Mouse (Mus musculus) adrenal gland, postnatal 4 days (tissue): ENCODE measurements around the gene Ndufaf2. TPM values are rescaled to one million over a fixed set of nuclear protein-coding genes. Genes with fewer than 3 reads are reported as not detected.

Experiments used
- DNase-seq, 2 experiments: peaks; one replicate each; pipeline ENCODE4 v3.0.0; 2021 to 2022; ENCODE audit warnings: low spot score in 2 of 2, mixed read lengths in 2 of 2
- total RNA-seq, 2 experiments: library from RNA; stranded (reverse); gene quantifications; 2 replicates each; pipeline ENCODE4 v1.2.3; 2021

Gene Ndufaf2
- total RNA-seq, 2 experiments from 2014 or later, result 22.8 to 26.1 TPM

DNA sequence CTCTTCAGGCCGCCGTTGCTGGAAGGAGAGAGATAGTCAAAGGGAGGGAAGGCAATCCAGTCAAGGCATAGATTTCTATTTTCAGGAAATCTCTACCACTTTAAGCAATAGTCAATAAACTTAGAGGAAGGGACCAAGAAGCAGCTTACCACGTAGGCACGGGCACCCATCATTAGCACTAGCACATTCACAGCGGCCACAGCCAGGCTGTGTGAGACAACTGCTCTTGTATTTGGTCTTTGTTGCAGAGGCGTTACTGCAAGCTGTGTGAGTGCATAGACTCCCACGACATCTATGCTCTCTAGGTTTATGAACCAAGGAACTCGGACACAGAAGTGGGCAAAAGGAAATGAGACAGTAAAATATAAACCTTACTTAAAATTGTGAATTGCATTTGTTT lies 14.3 kb downstream of the Ndufaf2 start:
- DNase-seq, result no peak

DNA sequence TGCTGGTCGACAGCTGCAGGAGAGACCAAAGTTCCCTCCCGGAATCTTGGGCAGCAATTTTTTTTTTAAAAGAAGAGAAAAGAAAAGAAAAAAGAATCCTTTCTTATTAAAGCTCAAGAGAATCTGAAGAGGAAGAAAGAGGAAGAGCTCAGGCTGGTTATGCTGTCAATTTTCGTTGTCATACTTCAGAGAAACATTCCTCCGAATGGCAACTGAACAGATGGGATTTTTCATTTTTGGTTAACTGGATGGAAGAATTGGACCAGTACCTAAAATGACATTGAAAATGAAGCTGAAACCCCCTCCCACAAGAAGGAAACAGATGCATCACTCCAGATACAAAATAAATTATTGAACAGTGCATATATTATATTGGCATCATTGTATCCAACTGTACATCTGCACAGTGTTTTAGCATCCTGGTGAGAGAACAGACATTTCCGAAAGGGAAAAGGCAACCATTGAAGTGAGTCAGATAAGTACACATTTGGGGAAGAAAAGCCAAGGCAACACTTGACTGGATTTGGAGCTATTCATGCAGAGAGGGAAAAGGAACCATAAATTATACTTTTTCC lies 19.9 kb downstream of the Ndufaf2 start:
- DNase-seq, result no peak

DNA sequence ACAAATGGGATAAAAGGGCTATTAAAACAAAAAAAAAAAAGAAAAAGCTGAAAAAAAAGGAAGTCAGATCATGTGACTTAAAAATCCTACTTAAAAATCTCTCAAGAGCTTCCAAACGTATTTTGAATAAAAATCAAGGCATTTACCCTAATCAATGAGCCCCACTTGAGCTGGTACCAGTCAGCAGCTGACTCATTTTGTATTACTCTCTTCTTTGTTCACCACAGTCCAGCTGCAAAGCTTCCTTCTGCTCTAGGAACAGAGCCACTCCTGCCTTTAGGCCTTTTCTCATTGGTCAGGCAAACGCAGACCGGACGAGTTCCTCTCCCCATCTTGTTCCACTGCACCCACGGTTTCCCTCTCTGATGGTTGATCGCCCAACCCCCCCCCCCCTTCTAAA lies 22.8 kb downstream of the Ndufaf2 start:
- DNase-seq, result no peak

DNA sequence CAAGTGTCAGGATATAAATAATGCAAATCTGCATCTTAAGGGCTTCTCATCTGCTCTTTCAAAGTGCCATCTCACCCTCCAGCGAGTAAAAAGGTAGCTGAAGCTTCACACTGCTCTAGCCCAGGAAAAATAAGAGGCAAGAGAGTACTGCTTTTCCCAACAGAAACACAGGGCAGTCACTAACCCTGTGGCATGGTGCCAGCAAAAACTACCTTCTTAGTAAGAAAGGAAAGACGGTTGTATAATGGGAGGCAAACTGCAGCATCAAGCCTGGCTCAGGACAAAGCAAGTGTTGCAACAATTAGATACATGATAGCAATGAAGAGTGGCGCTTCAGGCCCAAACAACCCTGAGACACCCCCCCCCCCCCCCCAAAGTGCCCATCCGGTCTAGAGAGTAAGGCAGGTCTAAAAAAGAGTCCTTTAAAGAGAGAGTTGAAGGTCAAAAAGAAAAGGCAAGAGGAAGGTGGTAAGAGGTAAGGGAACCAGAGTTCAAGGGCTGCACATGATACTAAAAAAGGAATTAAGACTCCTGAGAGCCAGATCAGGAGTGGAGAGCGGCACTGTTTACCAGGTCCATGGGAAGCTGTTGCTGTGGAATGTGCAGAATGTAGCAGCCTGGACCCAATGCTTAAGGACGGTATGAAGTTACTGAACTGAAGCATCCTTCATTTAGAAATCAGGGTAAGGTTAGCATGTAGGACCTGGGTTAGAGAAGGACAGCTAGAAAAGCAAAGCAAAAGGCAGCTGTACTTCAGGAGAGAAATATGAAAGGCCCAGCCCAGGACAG lies 26.2 kb downstream of the Ndufaf2 start:
- DNase-seq, result no peak

DNA sequence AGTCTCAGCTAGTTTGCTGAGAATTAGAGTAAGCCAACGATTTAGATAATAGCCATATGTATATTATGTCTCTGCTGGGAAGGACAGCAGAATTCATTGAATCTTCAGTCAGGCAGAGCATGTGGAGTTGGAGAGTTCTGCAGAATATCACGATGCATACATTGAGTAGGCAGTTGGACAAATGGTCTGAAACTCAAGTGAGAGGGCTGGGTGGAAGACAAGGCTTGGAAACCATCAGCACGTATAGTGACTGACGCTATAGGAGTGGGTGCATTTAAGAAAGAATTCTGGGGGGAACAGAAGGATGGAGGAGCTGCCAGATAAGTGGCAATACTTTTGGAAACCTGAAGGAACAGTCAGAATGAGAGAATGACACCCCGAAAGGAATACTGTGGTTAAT lies 27.7 kb downstream of the Ndufaf2 start:
- no peak for DNase-seq

DNA sequence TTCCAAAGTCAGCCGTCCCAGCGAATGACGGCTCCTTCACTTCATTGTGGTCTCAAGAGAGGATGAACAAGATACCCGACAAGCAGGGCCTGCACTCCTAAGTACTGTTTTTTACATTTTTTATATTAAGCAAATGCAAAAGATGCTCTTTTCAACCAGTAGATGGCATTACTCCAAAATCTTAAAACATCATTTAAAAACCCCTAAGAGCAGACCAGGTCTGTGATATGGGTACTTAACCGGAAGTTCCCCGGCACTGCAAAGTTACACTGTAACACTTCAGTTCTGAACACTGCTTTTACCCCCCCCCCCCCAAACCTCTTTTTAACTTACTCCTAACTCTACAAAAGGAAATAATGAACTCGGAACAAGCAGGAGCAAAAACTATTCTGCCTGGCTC lies 29.4 kb downstream of the Ndufaf2 start:
- DNase-seq, result no peak

DNA sequence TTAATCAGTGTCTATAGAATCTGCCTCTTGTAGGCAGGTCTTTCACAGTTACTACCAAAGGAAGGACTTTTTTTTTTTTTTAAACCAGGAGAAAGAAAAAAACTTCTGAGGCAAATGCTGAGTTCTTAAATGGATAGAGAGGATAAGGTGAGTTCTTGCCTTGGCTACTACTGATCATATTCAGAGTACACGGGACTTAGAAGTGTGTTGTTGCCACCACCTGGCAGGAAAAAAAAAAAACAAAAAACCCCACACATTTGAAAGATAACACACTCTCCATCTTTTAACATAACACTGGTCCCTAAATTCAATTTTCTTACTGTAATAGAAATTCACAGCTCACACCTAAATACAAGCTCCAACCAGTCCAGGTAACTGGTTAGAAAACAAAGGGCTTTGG lies 30.5 kb downstream of the Ndufaf2 start:
- DNase-seq, result no peak

DNA sequence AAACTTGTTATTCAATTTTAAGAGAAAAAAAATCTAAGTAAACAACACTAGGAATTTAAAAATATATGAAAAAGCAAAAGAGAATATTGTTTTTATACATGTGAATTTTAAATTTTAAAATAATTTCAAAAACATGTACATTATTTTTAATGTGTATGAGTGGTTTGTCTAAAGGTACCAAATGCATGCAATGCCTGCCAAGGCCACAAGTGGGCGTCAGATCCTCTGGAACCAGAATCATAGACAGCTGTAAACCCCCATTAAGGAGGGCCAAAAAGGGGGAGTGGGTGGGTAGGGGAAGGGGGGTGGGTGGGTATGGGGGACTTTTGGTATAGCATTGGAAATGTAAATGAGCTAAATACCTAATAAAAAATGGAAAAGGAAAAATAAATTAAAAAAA lies 31.3 kb downstream of the Ndufaf2 start:
- DNase-seq, result no peak

DNA sequence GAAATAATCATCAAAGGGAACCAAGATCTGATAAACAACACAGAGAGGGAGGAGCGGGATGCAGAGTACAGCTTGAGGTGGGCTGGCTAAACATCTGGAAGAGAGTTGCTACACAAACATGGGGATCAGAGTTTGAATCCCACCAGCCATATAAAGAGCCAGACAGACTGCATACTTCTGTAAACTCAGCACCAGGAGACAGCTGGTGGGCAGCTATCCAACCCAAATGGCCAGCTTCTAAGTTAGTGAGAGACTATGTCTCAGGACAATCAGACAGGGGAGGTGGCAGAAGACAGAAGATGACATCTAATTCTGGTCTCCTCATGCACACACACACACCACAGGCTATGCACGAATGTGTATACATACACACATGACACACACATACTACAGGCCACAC lies 32.2 kb downstream of the Ndufaf2 start:
- DNase-seq, result no peak

DNA sequence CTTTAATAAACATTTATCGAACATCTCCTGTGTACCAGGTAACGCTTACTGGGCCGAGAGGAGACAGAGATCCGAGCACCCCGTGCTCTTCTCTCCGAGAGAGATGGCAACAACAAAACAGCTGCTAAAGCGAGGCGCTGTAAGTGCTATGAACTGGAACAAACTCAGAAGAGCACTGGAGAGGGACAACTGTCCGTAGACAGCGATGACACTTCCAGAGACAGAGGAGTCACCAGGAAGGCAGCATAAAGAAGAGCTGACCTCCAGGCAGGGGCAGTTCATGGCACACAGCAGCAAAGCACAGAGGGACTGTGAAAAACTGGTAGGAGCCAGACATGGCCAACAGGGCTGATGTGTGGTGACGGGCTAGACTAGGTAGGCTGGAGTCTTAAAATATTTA lies 34.3 kb downstream of the Ndufaf2 start:
- DNase-seq, result no peak

DNA sequence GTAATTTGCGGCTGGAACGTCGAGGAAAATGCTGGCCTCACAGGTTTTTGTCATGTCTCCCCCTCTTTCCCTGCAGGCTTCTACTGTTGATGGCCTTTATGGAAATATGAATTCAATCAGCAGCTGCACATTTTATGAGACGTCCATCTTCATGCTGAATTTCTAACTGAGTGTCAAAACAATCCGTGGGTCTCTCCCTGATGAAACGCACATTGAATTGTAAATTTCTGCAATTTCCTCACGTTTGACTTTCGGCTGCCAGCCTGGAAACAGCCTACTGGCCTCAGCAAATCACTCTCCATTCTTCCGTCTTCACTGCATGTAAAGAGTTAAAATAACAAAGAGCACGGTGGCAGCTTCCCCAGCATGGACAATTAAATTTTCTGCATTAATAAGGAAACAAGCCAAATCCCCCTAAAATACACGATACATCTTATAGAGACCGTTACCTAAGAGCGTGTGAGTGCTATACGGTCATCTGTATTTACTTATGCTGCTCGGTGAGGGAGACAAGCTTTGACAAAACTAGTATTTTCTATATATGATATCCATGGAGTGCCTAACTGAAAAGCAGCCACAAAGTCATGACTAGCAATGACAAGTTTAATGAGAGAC lies 35.2 kb downstream of the Ndufaf2 start:
- no peak for DNase-seq

DNA sequence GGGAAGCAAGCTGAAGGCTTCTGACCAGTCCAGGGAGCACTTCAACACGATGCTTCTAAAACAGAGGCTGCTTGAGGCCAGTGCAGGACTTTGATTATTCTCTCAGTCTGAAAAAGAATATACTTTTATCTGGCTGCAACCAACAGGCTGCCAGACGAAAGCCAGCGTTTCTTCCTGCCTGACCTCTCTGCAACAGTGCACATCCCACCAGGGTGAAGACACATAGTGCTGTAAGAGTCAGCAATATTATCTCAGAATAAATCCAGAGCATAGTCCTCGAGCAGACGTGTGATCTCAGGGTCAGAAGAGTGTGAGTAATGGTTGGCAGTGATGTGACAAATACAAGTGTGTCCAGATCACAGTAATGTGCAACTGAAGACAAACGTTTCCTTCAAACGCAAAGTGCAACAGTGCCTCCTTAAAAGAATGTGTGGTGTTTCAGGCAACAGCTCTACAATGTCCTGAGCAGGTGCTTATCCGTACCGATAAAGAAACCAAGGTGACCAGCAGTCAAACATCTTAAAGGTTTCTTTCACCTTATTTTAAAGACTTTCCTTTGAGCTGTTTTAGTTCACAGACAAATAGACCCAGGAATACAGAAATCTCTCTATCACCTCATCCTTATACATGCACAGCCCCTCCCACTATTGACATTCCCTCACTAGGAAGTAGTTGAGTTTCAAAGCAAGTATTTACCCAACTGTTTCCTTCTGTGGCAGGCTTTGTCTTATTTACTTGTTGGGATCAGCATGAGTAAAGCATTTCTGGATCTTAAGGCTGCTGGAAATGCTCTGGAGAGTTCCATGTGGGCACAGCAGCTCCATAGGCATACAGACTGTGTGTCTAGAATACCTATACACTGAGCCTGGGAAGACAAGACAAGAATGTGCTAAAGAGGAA lies 38.8 kb downstream of the Ndufaf2 start:
- no peak for DNase-seq

DNA sequence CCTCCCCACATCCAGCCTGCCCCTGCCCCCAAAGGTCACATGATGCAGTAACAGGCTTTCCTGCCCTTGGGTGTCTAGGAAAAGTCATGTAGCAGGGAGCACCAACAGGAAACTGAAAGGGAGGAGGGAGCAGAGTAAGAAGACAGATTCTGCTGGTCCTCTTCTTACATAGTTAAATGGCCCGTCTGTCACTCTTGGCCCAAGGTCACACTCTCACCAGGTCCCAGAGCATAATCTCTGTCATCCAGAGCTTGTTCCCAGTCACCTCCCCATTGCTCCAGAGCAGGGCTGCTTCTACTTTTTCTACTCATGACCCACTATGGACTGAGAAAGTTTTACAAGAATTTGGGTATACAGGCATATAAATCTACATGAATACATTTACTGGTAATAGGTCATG lies 40.2 kb downstream of the Ndufaf2 start:
- no peak for DNase-seq

DNA sequence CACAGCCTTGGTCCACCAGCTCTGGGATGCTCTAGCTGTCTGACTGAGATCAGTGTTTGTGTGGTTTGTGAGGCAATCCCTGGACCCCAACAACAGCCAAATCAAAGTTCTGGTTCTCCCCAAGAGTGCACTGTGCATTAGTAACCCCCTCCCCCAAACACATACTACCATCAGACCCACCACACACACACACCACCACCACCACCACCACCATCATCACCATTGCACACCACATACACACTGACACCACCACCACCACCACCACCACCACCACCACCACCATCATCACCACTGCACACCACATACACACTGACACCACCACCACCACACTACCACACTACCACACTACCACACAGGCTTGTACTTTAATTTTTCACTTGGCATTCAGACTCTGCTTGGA lies 40.8 kb downstream of the Ndufaf2 start:
- DNase-seq, result no peak

DNA sequence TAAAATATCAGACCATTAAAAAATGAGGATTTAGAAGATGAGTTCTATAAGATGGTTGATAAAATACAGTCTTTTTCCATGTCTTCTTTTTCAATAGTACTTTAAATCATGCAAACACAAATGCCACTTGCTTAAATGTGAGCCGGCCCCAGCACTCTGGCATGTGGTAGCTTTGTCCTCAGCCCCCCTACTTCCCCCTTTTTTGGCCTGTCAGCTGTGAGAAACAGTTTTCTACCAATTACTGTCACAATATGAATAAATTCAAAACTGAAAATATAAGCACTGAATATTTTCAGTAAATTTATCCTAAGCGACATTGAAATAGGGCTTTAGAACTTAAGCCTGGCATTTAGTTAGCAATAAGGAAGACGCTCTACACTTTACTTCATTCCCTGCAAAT lies 44.2 kb downstream of the Ndufaf2 start:
- no peak for DNase-seq

DNA sequence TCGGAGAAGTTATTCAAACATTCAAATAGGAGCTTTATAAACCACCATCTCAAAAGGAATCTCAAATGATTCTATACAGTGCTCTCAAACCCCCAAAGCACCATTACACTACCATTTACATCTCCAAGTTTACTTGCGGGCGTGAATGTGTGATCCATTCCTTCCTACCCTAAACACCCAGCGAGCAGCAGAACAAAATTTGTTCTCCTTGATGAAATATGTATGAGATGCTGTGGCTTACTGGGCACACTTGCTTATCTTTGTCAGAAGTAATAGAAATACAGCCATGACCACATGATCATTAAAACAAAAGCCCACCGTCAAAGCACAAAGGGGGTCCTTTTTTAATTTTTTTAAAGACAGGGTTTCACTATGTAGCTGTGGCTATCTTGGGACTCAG lies 44.9 kb downstream of the Ndufaf2 start:
- no peak for DNase-seq

DNA sequence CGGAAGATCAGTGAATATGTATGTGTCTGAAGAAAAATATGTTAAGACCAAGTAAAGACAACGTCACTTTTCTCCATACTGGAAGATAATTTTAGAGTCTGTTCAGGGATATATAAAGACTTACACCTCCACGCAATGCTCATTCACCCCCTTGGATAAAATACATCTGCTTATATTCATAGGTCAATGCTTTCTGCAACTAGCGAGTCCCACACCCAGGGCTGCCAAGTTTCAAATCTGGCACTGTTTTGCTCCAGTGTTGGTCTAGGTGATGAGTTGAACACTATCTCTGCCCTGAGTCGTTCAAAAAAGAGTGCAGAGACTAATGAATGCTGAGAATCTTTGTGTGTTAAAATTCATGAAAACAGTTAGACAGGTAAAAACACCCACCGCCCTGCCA lies 47.5 kb downstream of the Ndufaf2 start:
- no peak for DNase-seq

DNA sequence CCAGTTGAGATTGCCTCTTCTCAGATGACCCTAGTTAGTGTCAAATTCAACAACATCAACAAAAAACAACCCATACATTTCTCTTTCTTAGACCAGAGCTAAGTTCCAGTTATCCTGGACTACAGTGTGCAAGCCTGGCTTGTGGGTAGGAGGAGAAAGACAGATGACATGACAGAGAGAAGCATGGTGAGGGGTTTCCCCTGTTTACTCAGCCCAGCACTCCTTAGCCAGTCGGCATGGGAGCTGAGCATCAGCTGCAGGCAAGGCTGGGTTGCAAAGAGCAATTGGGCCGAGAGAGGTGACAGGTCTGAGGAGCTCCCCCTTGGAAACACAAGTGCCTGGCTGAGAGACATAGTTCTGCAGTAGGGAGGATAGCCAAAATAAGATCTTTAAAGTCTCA lies 57.7 kb downstream of the Ndufaf2 start:
- DNase-seq, result no peak

DNA sequence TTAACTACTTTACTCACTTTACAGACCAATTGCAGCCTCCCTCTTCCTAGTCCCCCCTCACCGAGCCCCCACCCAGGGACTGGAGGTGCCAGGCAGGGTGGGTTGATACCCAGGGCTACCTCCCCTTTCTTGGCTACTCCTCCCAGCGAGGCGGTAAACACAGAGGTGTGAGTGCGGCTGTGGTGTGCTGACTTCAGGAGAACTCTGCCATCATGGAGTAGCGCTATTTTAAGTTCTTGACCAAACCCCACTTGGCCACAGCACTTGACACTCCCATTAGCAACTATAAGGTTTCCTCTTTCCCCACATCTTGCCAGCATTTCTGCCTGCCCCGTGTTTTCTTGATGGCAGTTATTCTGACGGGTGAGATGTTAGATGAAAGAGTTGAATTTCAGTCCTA lies 62.0 kb downstream of the Ndufaf2 start:
- no peak for DNase-seq

DNA sequence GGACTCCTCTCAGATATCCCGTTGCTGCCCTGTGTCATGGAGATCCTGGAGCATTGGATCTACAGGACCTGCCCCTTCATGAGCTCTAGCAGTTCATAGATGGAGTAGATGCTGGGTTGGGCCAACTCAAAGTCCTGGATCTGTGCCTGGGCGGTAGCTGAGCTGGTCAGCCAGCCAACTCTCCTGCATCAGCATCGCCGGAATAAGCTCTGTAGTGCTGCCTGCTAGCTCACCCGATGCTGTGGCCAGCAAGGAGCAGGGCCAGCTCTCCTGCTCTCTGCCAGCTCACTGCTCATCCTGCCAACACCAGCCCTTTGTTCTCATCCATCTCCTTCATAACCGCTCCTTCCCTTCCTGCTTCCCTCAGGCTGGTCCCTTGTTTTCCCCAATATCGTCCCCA lies 62.8 kb downstream of the Ndufaf2 start:
- no peak for DNase-seq

DNA sequence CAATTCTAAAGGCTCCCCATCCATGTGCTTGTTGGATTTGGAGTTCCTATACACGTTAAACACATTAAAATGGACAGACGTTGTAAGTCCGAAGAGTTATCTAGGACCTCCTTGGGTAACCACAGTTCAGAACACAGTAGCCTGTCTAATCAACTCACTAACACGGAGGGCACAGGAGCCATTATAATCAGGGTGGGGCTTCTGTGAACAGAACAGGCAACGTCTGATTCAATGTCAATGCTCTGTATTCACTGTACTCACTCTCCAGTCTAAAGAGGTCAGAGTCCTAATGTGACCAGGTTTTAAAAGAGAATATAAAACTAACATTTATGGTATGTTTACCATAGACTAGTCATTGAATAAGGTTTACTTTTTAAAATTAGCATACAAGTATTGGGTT lies 63.7 kb downstream of the Ndufaf2 start:
- no peak for DNase-seq

DNA sequence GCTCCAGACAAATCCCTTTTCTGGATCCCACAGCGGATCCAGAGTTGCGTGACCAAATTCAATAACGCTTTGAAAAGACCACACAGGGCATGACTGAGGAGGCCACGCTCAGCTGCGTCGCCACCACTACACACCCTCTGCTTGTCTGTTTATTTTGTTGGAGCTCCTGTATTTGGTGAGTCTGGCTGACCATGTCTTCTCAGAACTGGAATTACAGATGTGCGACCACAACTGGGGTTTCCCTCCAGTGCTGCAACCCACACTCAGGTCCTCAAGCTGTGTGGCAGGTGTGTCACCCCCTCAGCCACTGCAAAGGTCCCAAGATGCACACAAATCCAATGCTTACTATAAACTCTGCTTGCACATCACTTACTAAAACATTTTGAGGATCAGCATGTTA lies 66.1 kb downstream of the Ndufaf2 start:
- DNase-seq, result no peak
